Mouse (Mus musculus): ENCODE data around the gene Fam192a.

The Fam192a gene

DNA sequence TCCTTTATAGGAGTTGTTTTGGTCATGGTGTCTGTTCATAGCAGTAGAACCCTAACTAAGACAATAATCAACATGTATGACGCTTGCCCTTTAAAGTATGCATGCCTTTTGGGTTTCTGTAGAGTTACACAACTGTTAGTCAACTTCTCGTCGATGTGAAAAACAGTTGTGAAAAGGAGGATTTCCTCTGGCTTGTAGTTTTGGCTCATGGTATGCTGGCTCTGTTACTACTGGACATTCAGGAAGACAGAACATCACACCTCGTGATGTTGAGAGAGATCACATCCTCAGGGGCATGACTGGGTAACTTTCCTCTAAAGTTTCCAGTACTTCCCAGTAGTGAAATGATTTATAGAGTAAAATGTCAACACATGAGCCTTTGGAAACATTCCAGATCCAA is 71.2 kb downstream of the Fam192a start:
- DNase-seq: no peak

DNA sequence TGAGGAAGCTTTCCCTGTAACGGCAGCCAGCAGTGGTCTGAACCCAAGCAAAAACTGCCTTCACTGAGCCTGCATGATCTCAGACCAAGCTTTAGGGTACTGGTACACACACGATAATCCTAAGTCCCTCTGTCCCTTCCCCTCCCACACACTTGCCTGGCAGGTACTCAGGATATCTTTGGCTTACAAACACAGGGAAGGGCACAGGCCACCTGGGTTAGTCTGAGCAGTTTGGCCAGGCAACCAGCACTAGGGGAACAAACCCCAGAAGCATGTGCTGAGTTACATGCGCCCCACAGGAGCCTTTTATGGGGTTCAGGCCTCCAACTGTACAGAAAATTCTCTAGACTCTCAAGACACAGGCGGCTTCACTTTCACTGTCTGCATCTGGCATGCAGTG is 71.9 kb downstream of the Fam192a start:
- no peak for DNase-seq

DNA sequence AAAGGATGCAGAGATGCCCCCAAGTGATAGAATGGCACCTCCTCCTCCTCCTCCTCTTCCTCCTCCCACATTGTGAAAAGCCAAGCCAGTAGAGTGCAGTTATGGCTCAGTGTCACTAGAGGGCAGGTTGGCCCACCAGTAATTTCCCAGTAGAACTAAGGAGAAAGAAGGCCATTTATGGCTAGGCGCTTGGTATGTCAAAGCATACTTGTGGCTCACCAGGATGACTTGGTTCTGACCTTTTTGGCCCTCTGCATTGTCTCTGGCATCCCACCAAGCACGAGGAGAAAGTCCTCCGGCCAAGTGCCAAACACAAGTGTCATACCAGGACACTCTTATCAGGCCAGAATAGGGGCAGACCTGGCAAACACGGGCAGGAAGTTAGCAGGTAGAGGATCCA is 73.6 kb downstream of the Fam192a start:
- peak; percentile 70 for DNase-seq

DNA sequence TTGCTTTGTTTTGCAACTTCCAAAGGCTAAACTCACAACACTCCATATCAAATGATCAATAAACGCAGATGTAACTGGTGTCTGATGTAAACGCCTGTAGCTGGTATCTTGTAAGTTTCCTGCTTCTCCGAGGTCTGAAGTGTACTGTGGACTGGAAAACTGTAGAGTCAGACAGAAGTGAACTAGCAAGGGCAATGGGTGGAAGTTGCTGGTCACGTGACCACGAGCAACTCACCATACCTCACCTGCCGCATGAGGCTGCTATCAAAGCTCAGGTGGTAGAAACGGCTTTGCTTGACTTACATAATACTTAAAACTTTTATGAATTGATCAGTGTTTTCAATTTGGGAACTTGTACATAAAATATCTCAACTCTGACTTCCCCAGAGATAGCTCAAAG is 74.6 kb downstream of the Fam192a start:
- no peak for DNase-seq

DNA sequence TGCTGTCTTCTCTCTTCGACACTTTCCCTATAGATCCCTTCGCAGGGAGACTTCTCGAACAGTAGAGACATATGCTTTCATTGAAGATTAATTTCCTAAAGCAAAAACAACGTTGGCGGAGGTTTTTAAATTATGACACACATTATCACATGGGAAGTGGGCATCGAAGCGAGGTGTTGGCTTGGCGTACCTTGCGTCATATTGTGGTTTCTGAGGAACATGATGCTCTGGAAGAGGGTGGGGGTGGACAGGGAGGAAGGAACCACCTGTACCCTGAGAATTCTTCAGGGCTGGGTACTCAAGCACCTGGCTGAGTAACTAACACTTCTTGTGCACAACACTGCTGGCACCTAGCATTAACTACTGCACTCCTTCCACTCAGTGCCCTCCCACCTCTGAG is 77.2 kb downstream of the Fam192a start:
- no peak for DNase-seq
